Mouse (Mus musculus) spleen, postnatal 4 days (tissue): ENCODE data around the gene Stxbp3.

Experiments used
- DNase-seq, 2 experiments: peaks; one replicate each; pipeline ENCODE4 v3.0.0; 2022; ENCODE audit warnings: low spot score in 2 of 2

The Stxbp3 gene

DNA sequence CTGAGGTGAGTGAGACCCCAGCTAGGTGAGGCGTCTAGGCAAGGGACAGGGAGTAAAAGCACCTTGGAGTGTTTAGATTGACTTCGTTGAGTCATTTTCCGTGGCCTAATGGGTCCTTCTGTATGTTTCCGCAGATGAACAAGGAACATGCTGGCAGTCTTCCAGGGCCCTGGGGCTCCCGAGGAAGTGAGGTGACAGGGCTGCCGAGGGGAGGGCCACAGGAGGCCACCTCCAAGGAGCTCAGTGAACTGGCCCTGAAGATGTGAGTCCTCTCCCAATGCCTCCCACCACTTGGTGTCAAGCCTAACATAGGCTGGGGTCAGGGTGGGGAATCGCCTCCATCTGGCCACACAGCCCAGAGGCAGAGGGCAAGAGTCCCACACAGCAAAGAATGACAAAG lies 75.3 kb downstream of the Stxbp3 start:
- no peak for DNase-seq

DNA sequence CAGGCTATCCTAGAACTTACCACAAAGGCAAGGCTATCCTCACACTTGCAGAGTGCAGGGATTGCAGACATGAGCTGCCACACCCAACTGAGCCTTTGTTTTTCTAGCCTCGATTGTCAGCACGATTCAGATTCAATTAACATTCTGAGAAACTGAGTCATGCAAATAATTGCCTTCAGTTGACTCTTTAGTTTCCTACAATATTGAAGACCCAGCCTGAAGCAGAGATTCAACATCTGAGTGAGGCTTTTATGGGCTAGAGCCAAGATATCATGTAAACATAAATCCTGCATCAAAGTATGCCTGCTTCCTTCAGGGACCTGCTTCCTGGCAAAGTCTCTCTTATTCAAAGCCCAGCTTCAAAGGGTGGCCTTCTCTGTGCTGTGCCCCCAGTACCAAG lies 76.6 kb downstream of the Stxbp3 start:
- no peak for DNase-seq

DNA sequence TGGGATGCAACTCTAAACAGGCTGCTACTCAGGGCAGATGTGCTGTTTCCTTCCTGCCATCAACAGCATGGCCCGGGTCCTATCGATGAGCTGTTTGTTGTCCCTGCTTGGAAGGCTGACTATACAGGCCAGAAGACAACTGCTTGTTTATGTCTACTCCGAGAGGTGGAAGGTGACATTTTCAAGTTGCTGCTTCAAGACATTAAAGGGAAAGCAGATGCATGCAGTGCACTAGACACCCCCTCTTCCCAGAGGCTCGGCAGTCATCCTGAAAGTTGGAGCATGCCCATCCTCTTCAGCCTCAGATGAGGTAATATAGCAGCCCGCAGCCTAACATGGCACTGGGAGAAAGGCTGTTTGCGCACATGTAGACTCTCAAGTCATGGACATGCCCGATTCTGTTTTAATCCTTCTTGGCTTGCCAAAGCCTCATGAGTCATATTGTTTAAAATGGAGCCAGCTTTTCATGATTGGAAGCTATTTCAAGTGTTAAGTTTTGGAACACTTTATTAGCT lies 77.7 kb downstream of the Stxbp3 start:
- DNase-seq: no peak

DNA sequence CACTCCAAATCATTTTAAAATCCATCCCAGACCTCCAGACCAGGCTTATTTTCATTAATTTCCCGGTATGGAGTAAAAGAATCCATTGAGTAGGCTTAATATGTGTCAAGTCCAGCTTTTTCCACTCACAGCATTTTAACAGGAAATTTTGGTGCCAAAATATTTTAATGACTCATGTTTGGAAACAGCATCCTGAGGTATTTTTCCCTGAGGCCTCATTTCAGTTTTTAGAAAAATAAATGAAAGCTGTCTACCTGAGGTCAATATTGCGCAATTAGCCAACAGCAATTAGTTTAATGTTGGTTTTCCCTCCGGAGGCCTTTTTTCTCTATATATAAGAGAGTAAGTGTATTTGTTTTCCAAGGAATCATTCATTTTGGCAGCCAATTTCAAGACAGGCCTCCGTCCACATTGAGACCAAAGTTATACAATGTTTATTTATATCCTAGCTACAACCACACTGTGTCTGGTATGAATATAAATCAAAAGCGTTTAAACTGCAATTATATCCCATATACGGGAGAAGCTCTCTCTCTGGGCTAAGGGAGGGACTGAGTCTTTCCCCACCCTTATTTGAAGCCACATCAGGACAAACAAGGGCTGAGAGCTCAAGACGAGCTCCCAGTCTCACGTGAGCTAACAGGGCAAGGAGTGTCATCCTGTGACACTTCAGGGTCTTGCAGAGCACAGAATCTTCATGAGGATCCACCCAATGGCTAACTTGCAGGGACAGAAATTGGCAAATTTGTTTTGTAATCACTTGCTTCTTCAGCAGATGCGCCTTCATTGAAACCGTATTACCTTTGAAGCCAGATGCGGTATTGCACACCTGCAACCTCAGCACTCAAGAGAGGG lies 80.5 kb downstream of the Stxbp3 start:
- no peak for DNase-seq

DNA sequence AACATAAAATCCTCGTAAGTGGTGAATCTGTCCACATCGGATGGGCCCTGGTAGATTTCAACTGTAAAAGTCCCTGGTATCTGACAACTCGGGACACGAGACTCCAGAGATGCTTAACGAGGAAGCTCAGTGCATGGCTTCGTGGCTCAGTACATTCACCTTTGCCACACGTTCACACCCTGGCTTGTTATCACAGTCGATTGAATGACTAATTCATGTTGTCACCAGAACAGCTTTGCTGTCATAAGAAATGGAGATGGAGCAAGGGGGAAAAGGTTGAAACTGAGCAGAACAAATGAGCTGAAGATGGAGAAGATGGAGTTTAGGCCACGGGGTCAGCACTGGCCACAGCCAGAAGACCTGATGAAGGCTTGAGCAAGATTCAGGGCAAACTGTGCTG lies 82.8 kb downstream of the Stxbp3 start:
- DNase-seq: no peak

DNA sequence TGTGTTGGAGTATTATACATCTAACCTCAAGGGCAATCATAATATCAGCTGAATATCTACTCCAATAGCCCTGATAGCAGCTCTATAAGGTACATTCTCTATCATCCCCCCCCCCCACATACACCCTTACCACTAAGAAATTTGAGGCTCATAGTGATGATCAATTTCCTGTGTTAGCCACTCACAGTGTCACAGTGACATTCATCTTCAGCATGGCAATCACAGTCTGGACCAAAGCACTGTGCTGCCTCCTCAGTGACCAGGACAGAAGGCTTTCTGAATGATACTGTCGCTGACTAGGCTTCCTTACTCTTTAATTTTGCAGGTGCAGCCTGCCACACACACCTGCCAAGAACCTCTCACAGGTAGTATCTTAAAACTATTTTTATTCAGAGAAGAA lies 84.2 kb downstream of the Stxbp3 start:
- no peak for DNase-seq

DNA sequence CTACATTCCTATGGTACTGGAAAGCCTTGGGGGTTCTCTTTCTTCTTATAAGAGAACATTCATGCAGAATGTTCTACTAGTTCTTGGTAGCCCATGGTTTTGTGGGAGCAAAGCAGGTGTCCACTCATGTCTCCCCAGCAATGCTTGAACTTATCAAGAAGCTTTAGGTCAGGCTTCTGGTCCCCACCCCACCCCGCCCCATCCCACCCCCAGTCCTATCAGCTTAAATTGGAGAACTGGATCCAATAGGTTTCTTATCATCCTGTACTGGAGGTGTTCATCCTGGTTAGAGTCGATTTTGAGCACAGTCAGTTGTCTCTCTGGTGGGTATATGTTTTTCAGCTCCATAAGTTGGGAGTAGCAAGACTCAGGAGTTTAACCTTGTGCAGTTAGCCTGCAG lies 84.8 kb downstream of the Stxbp3 start:
- DNase-seq: no peak

DNA sequence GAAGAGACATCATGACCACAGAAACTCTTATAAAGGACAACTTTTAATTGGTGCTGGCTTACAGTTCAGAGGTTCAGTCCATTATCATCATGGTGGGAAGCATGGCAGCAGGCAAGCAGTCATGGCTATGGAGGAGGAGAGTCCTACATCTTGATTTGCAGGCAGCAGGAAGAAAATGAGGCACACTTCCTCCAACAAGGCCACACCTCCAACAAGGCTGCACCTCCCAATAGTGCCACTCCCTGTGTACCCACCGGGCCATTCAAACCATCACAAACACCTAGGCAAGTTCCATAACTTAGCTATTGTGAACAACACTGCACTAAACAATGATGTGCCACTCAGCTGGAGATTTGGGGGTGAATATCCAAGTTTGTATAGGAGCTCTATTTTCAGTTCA lies 85.8 kb downstream of the Stxbp3 start:
- no peak for DNase-seq

DNA sequence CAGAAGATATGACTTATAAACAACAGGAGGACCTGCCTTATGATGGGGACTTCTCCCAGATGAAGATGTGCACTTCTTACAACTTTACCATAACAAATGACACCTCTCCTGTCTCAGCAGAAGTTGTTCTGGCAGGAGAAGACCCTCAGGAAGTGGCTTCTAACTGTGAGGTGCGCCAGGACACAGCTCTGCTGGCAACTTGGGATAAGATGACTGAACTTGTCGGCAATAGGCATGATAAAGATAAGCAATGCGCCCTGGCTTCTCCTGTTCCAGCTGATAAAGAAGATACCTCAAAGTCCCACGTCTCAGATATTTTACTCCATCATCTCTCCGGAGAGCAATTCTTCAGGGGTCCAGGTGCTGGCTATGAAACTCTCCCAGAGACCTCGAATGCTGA lies 88.6 kb downstream of the Stxbp3 start:
- DNase-seq: no peak

DNA sequence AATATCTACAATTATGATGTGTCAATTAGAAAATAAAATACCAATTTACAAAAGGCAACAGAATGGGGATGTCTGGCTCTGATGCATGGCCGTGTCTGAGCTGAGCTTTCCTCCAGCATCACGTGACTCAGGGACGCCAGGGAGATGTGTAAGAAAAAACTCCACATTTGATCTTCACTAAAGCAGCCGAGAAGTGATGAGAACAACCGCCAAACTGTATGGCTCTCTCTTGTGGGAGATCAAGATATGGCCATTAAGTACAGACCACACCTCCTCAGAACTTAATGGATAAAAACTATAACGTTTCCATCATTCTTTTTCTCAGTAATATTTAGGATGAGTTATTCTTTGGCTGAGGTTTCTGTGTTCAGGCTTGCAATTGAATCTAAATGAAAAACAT lies 89.3 kb downstream of the Stxbp3 start:
- peak in 1 of 2 experiments; percentile 29 for DNase-seq

DNA sequence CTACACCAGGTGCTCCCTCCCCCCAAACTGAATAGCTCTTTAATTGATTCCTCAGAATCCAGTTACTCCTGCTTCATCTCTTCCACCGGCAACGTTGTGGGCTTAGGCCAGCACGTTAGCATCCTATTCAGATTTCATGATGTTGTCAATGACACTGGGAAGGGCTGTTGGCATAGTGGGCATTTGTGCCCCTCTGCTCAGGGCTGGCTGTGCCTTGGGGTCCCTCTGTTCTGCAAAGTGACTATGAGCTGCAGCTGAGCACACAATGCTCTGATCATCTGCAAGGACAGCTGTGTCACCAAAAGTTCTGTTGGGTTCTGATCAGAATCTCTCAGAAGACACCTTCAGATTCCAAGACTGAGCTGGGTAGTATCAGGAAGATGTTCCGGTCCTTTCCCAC lies 96.3 kb downstream of the Stxbp3 start:
- DNase-seq: no peak
